Mouse (Mus musculus) embryonic facial prominence, embryonic 13.5 days (tissue): Measurements from ENCODE around the gene Rnf220. TPM values are rescaled to one million over a fixed set of nuclear protein-coding genes. Genes with fewer than 3 reads are reported as not detected.
A peak's percentile ranks its signal among the peaks of the same experiment; 100 is the strongest.

Source experiments
- ATAC-seq: fragments of 200-750 bp; cut with Nextera tagmentation; 2 replicates; pipeline ENCODE4 v1.8.0; 2017; ENCODE audit warnings: low read depth; ENCODE audit not compliant: insufficient number of reproducible peaks, insufficient read depth, low FRiP score, low TSS enrichment
- H3K27ac ChIP-seq: fragments of 300-500 bp; sonication (generic); 2 replicates; pipeline ENCODE4 v1.5.1; 2015; ENCODE audit warnings: moderate library complexity, mild to moderate bottlenecking, inconsistent platforms
- H3K27me3 ChIP-seq: fragments of 300-500 bp; sonication (generic); 2 replicates; pipeline ENCODE4 v1.6.1; 2015; ENCODE audit warnings: mild to moderate bottlenecking, inconsistent platforms
- H3K36me3 ChIP-seq: fragments of 300-500 bp; sonication (generic); 2 replicates; pipeline ENCODE4 v1.6.1; 2015; ENCODE audit warnings: mild to moderate bottlenecking, inconsistent platforms
- H3K4me1 ChIP-seq: fragments of 300-500 bp; sonication (generic); 2 replicates; pipeline ENCODE4 v1.6.1; 2015; ENCODE audit warnings: inconsistent platforms
- H3K4me2 ChIP-seq: fragments of 300-500 bp; sonication (generic); 2 replicates; pipeline ENCODE4 v1.6.1; 2015; ENCODE audit warnings: moderate library complexity, mild to moderate bottlenecking, inconsistent platforms
- H3K4me3 ChIP-seq: fragments of 300-500 bp; sonication (generic); 2 replicates; pipeline ENCODE4 v1.5.1; 2015; ENCODE audit warnings: mild to moderate bottlenecking, inconsistent platforms
- H3K9ac ChIP-seq: fragments of 300-500 bp; sonication (generic); 2 replicates; pipeline ENCODE4 v1.6.1; 2015; ENCODE audit warnings: mild to moderate bottlenecking, inconsistent platforms
- H3K9me3 ChIP-seq: fragments of 300-500 bp; sonication (generic); 2 replicates; pipeline ENCODE4 v1.6.1; 2016; ENCODE audit warnings: inconsistent platforms
- WGBS: fragments of 180-500 bp; shearing (Covaris S2); methylation state at CpG from one replicate; pipeline ENCODE4 v1.1.7; 2015; ENCODE audit warnings: mixed read lengths; 5-methylcytosine and 5-hydroxymethylcytosine counted together
- polyA plus RNA-seq: library from polyadenylated mRNA; unstranded; fragments of >200 nt; fragmentation: Nextera tagmentation; extraction: Ambion mirVana; gene quantifications from 2 replicates; pipeline ENCODE4 v1.2.1, GENCODE M21; 2015

Rnf220 gene
- polyA plus RNA-seq, 1 experiment from 2014 or later, result 89.9 TPM

DNA sequence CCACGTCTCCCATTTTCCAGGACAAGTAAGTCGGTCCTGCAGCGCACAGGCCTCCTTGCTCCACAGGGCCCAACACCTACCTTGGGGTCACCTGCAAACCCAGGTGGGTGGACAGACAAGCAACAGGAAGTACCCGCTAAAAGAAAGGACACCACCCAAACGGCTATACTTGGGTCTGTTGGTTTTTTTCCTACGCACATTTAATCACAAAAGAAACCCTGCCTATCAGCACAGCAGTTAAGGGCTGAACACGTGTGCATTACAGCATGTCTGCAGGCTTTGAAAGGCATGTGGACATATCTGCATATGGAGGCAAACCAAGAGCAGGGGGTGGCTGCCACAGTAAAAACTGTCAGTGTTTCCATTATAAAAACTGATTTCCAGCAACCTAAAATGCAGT is 10.7 kb downstream of the Rnf220 start:
- 81% methylated on average over 7 of the region's 7 CpGs for WGBS
- H3K36me3 ChIP-seq, result no peaks in the 10 kb centered on the region
- H3K27me3 ChIP-seq, result peaks cover 86% of the 10 kb centered on the region
- H3K4me2 ChIP-seq, result no peak overlapping the region
- no peak overlapping the region for H3K4me3 ChIP-seq
- no peaks in the 10 kb centered on the region for H3K9me3 ChIP-seq
- no peak for ATAC-seq
- H3K4me1 ChIP-seq, result peaks cover 11% of the 10 kb centered on the region
- H3K9ac ChIP-seq, result no peak overlapping the region
- H3K27ac ChIP-seq, result no peak overlapping the region

DNA sequence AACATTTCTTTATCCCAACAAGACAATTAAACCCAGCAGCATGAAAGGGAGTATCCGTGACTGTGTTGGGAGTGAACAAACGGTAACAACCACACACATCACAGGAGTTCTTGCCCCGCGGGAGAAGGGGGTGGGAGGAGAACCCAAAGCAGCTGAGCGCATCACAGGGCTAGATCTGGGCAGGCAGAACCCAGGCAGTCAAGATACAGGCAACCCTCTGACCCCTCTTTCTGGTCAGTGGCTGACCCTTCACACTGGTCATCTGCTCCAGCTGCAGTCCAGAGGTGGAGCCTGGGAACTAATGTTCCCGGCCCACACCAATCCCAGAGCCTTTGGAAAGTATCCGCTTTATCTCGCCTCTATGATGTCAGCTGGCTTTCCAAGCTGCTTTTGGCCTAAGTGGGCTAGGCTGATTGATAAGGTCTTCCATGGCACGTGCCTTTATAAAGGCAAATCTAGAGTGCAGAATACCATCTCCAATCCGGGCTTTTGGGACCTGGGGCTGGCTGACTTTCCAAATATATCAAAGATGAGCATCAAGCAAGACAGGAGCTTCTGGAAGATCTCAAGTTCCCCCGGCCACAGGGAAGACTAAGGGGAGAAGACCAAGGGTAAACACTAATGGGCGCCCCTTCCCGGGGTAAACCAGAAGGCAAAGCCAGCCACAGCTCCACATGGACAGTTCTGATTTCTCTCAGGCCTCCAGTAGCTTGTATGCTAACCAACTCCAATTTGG is 11.6 kb downstream of the Rnf220 start:
- peaks cover 16% of the 10 kb centered on the region for H3K4me1 ChIP-seq
- no peak overlapping the region for H3K27ac ChIP-seq
- peak overlapping the region; percentile 70; the same call in 1 of the 2 replicates for H3K9ac ChIP-seq
- no peaks in the 10 kb centered on the region for H3K9me3 ChIP-seq
- peaks cover 81% of the 10 kb centered on the region for H3K27me3 ChIP-seq
- 34% methylated on average over 13 of the region's 13 CpGs for WGBS
- no peaks in the 10 kb centered on the region for H3K36me3 ChIP-seq
- peak overlapping the region; percentile 51 for H3K4me3 ChIP-seq
- H3K4me2 ChIP-seq, result peak overlapping the region; percentile 99
- ATAC-seq, result no peak; the same call in 1 of the 2 replicates

DNA sequence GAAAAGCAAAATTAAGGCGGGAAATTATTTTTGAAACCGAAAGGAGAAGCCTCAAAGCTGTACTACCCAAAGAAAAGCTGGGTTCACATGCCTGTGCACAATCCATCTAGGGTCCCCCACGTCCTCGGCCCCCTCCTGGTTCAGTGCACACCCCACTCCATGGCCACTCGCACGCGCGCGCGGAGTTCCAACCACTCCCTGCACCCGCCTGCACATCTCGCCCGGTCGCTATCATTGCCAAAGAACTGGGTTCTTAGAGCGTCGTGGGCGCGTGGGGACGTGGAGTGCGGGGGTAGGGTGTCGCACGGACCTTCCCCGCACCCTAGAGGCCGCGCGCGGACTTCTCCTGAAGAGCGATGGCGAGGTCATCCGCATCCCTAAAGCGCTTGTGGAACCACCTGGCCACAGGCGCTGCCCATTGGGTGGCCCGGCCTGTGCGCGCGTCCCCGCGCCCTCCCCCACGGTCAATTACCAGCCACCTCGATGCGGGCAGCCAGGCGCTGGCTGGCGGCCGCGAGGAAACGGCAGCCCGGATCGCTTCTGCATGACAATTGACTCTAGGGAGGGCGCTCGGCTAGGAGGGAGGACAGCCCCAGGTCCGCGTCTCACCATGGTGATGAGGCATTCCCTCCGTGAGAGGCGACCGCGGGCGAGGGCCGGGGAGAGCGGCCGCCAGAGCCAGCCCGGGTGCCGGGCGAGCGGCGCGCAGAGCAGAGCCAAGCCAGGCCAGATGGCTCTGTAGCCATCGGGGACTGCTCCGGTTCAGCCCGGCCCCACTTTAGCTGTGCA is 12.4 kb downstream of the Rnf220 start:
- Histone ChIP-seq H3K4me2 (peak overlapping the region; percentile 99), H3K9ac (peak overlapping the region; percentile 70), H3K36me3 (no peaks in the 10 kb centered on the region), H3K4me3 (peak overlapping the region; percentile 51), H3K9me3 (no peaks in the 10 kb centered on the region), H3K27me3 (peaks cover 78% of the 10 kb centered on the region), H3K4me1 (peaks cover 19% of the 10 kb centered on the region), H3K27ac (no peak overlapping the region)
- under 1% methylated on average over 68 of the region's 69 CpGs for WGBS
- ATAC-seq, result peak; percentile 45; the same call in 1 of the 2 replicates

DNA sequence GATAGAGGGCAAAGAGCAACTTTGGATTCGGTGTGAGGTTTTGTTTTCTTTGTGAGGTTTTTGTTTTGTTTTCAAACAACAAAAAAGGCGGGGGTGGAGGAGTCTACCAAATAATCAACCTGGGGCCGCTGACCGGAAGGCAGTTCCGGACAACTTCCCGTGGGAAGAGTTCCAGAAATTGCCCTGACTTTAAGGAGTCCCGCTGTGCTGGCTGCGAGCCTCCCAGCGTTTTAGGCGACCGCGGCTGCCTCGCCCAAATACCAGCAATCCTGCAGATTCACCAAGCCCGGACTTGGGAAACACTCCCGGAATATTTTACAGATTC is 13.0 kb downstream of the Rnf220 start:
- H3K36me3 ChIP-seq, result no peaks in the 10 kb centered on the region
- WGBS, result 1% methylated on average over 15 of the region's 15 CpGs
- H3K4me3 ChIP-seq, result peak overlapping the region; percentile 51
- H3K9ac ChIP-seq, result peak overlapping the region; percentile 70
- no peak overlapping the region for H3K27ac ChIP-seq
- ATAC-seq, result no peak
- peaks cover 19% of the 10 kb centered on the region for H3K4me1 ChIP-seq
- H3K9me3 ChIP-seq, result no peaks in the 10 kb centered on the region
- H3K27me3 ChIP-seq, result peaks cover 76% of the 10 kb centered on the region
- H3K4me2 ChIP-seq, result peak overlapping the region; percentile 99

DNA sequence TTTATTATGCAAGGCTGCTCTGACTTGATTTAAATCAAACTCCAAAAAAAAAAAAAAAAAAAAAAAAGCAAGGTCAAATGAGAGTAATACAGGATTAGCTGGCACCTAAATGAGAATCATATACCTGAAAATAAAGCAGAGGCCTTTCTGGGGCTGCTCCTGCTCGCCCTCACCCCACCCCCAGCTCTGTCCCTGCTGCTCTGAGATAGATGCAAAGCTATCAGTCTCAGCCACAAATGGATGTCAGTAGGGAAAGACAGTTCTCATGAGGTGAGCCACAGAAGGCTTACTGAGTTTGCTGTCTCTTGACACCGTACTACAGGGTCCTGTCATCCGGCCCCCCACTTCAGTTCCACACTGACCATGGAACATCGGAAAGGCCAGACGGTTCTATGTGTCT is 14.7 kb downstream of the Rnf220 start:
- Histone ChIP-seq H3K27ac (no peak overlapping the region), H3K9ac (no peak overlapping the region), H3K9me3 (no peaks in the 10 kb centered on the region), H3K36me3 (no peaks in the 10 kb centered on the region), H3K4me1 (peaks cover 23% of the 10 kb centered on the region), H3K4me2 (no peak overlapping the region), H3K4me3 (no peak overlapping the region), H3K27me3 (peaks cover 70% of the 10 kb centered on the region)
- no peak for ATAC-seq
- 83% methylated on average over 5 of the region's 5 CpGs for WGBS

DNA sequence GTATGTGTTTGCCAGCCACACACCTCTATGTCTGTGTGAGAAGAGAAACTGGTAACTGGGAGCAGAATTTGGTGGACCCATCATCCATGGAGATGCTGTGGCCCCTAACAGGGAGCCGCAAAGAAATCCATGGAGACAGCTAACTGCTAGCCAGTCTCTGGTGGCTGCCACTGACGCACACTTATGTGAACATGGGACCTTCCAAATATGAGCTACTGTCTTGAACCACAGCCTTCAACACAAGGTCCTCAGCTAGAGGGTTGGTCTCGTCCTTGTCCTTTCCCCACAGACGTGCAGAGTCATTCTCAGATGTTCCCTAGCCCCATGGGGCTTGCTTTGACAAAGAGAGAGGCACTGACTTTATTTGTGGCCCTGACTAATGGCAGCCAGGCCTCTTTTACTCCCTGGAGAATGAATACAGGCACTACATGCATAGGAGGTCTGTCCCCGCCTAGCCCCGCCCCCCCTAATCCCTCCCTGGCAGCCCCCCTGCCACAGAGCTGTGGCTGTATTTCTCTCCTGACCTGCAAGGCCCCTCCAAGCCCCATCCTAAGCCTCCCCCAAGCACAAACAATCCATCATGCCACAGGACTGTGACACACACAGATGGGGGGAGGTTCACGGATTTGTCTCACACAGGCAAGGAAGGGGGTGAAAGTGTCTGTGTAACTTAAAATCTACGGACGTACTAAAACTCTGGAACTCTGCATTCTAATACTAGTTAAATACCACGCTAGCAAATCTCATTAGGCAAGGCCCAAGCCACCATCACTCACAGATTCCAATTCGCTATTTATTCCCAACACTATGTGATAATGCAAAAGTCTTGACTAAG is 16.0 kb downstream of the Rnf220 start:
- Histone ChIP-seq H3K4me2 (no peak overlapping the region), H3K27me3 (peaks cover 62% of the 10 kb centered on the region), H3K4me3 (no peak overlapping the region), H3K4me1 (peaks cover 23% of the 10 kb centered on the region), H3K9me3 (no peaks in the 10 kb centered on the region), H3K9ac (no peak overlapping the region), H3K36me3 (no peaks in the 10 kb centered on the region), H3K27ac (no peak overlapping the region)
- ATAC-seq, result no peak
- WGBS, result 41% methylated on average over 11 of the region's 11 CpGs

DNA sequence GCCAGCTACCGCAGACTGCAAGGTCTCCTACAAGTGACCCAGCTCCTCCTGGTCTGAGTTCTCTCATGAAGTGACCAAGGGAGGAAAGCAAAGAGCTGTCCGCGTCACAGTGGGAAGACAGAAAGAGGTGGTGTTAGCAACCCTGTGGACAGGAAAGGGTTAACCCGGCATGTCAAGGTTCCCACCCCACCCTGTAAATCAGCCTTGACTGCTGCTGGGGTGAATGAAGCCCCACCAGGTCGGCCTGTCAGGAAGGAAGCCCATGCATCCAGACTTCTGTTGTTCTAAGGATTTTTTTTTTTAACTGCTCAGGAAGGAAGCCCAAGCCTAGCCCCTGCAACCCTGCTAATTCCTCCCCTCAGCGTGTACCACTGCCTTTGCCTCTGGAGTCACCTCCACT is 16.9 kb downstream of the Rnf220 start:
- Histone ChIP-seq H3K27me3 (peaks cover 61% of the 10 kb centered on the region), H3K4me2 (no peak overlapping the region), H3K36me3 (no peaks in the 10 kb centered on the region), H3K4me3 (no peak overlapping the region), H3K4me1 (peaks cover 23% of the 10 kb centered on the region), H3K9me3 (no peaks in the 10 kb centered on the region), H3K9ac (no peak overlapping the region), H3K27ac (no peak overlapping the region)
- WGBS, result 41% methylated on average over 6 of the region's 6 CpGs
- ATAC-seq, result no peak

DNA sequence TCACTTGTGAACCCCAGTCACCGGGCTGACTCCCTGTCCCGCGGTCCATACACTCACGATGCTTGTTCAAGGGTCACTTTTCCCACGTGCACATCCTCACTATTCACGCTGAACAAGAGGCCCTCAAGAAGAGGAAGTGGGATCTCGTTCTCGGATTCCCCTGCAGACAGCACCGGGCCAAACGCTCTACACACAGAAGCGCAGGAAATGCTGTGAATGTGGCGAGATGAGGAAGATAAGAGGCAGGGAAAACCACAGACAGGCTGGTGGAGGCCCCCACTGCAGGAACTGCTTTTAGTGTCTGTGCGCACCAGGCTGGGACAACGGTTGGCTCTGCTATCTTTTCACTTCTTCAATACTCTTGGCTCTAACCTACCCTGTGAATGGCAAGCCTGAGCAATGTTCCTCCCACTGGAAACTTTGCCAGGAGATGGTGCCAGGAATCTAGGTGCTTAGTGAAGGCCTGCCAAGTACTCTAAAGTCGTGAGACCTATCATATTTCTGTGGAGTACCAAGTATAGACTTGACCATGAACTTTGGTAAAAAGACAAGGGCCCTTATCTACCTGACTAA is 18.7 kb downstream of the Rnf220 start:
- no peak for ATAC-seq
- no peaks in the 10 kb centered on the region for H3K9me3 ChIP-seq
- H3K27ac ChIP-seq, result no peak overlapping the region
- no peak overlapping the region for H3K9ac ChIP-seq
- no peaks in the 10 kb centered on the region for H3K36me3 ChIP-seq
- no peak overlapping the region for H3K4me3 ChIP-seq
- WGBS, result 62% methylated on average over 15 of the region's 15 CpGs
- peaks cover 12% of the 10 kb centered on the region; the same call in 1 of the 2 replicates for H3K4me1 ChIP-seq
- peaks cover 47% of the 10 kb centered on the region for H3K27me3 ChIP-seq
- no peak overlapping the region for H3K4me2 ChIP-seq

DNA sequence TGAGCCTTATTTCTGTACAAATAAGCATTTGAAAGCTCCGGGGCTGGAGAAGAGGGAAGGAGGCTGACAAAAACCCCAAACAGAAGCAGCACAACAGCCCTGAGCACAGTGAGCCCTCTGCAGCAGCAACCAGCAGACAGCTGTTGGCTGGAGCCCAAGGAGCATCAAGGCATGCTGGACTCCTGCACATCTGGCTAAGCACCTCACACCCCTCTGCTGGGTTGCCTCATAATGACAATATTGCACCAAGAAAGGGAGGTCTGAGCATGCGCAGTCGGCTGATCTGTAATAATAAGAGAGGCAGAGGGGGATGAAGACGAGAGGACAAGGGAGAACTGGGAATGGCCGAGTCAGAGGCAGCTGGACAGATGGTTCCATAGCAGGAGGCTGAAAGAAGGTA is 19.5 kb downstream of the Rnf220 start:
- Histone ChIP-seq H3K9ac (no peak overlapping the region), H3K4me1 (peaks cover 12% of the 10 kb centered on the region; the same call in 1 of the 2 replicates), H3K4me3 (no peak overlapping the region), H3K9me3 (no peaks in the 10 kb centered on the region), H3K4me2 (no peak overlapping the region), H3K27ac (no peak overlapping the region), H3K36me3 (no peaks in the 10 kb centered on the region), H3K27me3 (peaks cover 42% of the 10 kb centered on the region)
- ATAC-seq, result no peak
- WGBS, result 63% methylated on average over 5 of the region's 5 CpGs

DNA sequence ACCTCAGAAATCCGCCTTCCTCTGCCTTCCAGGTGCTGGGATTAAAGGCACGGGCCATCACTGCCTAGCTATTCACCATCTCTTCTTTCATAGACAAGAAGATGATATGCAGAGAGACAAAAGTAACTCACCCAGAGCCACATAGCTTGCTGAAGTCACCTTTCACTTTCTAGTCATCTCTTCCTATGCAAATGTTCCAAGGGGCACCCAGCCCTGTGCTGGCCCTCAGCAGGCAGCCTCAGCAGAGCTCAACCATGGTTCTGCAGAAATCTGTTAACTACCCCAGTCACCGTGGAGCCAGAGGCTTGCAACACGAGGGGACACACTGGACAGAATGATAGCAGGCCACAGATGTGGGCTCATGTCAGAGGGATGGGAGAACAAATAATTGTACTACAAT is 20.1 kb downstream of the Rnf220 start:
- Histone ChIP-seq H3K27ac (no peak overlapping the region), H3K9ac (no peak overlapping the region), H3K36me3 (no peaks in the 10 kb centered on the region), H3K27me3 (peaks cover 38% of the 10 kb centered on the region), H3K9me3 (no peaks in the 10 kb centered on the region), H3K4me1 (peaks cover 12% of the 10 kb centered on the region; the same call in 1 of the 2 replicates), H3K4me2 (no peak overlapping the region), H3K4me3 (no peak overlapping the region)
- WGBS, result 66% methylated on average over 4 of the region's 4 CpGs
- no peak for ATAC-seq

DNA sequence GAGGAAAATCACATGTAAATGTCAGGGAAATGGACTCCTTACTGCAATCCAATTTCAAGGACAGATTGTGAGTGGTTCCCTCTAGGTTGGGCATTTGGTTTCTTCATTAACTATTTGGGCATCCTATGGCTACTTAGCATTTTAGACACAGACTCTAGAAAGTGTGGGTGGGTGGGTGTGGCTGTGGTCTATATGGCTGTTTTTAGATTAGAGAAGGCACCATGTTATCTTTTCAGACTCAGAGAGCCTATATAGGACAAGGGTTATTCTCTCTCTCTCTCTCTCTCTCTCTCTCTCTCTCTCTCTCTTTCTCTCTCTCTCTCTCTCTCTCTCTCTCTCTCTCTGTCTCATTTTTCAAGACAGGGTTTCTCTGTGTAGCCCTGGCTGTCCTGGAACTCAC is 20.5 kb downstream of the Rnf220 start:
- H3K27me3 ChIP-seq, result peaks cover 38% of the 10 kb centered on the region
- no peak for ATAC-seq

More for the DNA sequence above, 20.5 kb downstream of the Rnf220 start:
- Histone ChIP-seq H3K4me1 (peaks cover 12% of the 10 kb centered on the region; the same call in 1 of the 2 replicates), H3K9ac (no peak overlapping the region), H3K9me3 (no peaks in the 10 kb centered on the region), H3K36me3 (no peaks in the 10 kb centered on the region), H3K4me2 (no peak overlapping the region), H3K4me3 (no peak overlapping the region), H3K27ac (no peak overlapping the region)
